Mouse (Mus musculus) liver, embryonic 11.5 days (tissue): ENCODE data around the gene 2010300C02Rik. TPM values are rescaled to one million over a fixed set of nuclear protein-coding genes. Genes with fewer than 3 reads are reported as not detected.

ENCODE experiments used
- ATAC-seq: fragments of 200-750 bp; cut with Nextera tagmentation; replicated peaks from 2 replicates; pipeline ENCODE4 v1.8.0; 2017; ENCODE audit warnings: moderate number of reproducible peaks, mild to moderate bottlenecking, moderate TSS enrichment, moderate library complexity; ENCODE audit not compliant: low FRiP score
- DNase-seq: peaks from one replicate; pipeline ENCODE4 v3.0.0-alpha.2; 2017; ENCODE audit warnings: low spot score
- H3K27ac ChIP-seq: fragments of 300-500 bp; sonication (generic); 2 replicates; pipeline ENCODE4 v1.5.1; 2014; ENCODE audit warnings: mild to moderate bottlenecking, low read depth, low read length, control low read depth
- H3K27me3 ChIP-seq: fragments of 300-500 bp; sonication (generic); replicated peaks from 2 replicates; pipeline ENCODE4 v1.6.1; 2014; ENCODE audit warnings: low read length, mixed read lengths; ENCODE audit not compliant: control insufficient read depth, insufficient read depth
- H3K36me3 ChIP-seq: fragments of 300-500 bp; sonication (generic); 2 replicates; pipeline ENCODE4 v1.6.1; 2014; ENCODE audit warnings: mild to moderate bottlenecking, low read length, moderate library complexity, mixed read lengths; ENCODE audit not compliant: control insufficient read depth, insufficient read depth
- H3K4me1 ChIP-seq: fragments of 300-500 bp; sonication (generic); replicated peaks from 2 replicates; pipeline ENCODE4 v1.6.1; 2014; ENCODE audit warnings: low read length, mixed read lengths; ENCODE audit not compliant: control insufficient read depth, insufficient read depth
- H3K4me2 ChIP-seq: fragments of 300-500 bp; sonication (generic); 2 replicates; pipeline ENCODE4 v1.6.1; 2014; ENCODE audit warnings: mild to moderate bottlenecking, control low read depth, moderate library complexity
- H3K4me3 ChIP-seq: fragments of 300-500 bp; sonication (generic); 2 replicates; pipeline ENCODE4 v1.5.1; 2014; ENCODE audit warnings: low read depth, low read length, control low read depth
- H3K9ac ChIP-seq: fragments of 300-500 bp; sonication (generic); 2 replicates; pipeline ENCODE4 v1.6.1; 2014; ENCODE audit warnings: low read depth, low read length, control low read depth
- H3K9me3 ChIP-seq: fragments of 300-500 bp; sonication (generic); 2 replicates; pipeline ENCODE4 v1.6.1; 2016; ENCODE audit warnings: low read length, inconsistent platforms, mixed read lengths; ENCODE audit not compliant: control insufficient read depth
- WGBS: fragments of 180-500 bp; shearing (Covaris S2); extraction: QIAGEN DNeasy Blood & Tissue Kit; methylation state at CpG from one replicate; pipeline ENCODE4 v1.1.7; 2014; 5-methylcytosine and 5-hydroxymethylcytosine counted together
- polyA plus RNA-seq: library from polyadenylated mRNA; unstranded; fragments of >200 nt; fragmentation: Nextera tagmentation; extraction: Ambion mirVana; gene quantifications from 2 replicates; pipeline ENCODE4 v1.2.1, GENCODE M21; 2014

The 2010300C02Rik gene
- polyA plus RNA-seq, 1 experiment from 2014 or later = 0.69 TPM

- DNase-seq (no peak), ATAC-seq (no peak)
- Histone ChIP-seq H3K9ac (no peak overlapping the region), H3K27me3 (no peaks in the 10 kb centered on the region), H3K9me3 (no peaks in the 10 kb centered on the region), H3K36me3 (no peaks in the 10 kb centered on the region), H3K4me1 (no peaks in the 10 kb centered on the region), H3K27ac (no peak overlapping the region), H3K4me2 (no peak overlapping the region), H3K4me3 (no peak overlapping the region)
- 97% methylated on average over 1 of the region's 1 CpGs for WGBS
These were observed 151.5 kb downstream of the 2010300C02Rik start for GRCm38 (mm10) chr1:37568379-37568778.

GRCm38 (mm10) chr1:37566754-37567153 is 153.1 kb downstream of the 2010300C02Rik start:
- ATAC-seq (no peak), DNase-seq (no peak)
- Histone ChIP-seq H3K4me1 (no peaks in the 10 kb centered on the region), H3K27ac (no peak overlapping the region), H3K9ac (no peak overlapping the region), H3K27me3 (no peaks in the 10 kb centered on the region), H3K9me3 (no peaks in the 10 kb centered on the region), H3K4me3 (no peak overlapping the region), H3K4me2 (no peak overlapping the region), H3K36me3 (no peaks in the 10 kb centered on the region)
- 83% methylated on average over 4 of the region's 4 CpGs for WGBS

- DNase-seq = no peak
- H3K9me3 ChIP-seq = no peaks in the 10 kb centered on the region
- no peak overlapping the region for H3K27ac ChIP-seq
- 81% methylated on average over 2 of the region's 2 CpGs for WGBS
- no peaks in the 10 kb centered on the region for H3K4me1 ChIP-seq
- H3K9ac ChIP-seq = no peak overlapping the region
- ATAC-seq = no peak
- H3K4me2 ChIP-seq = no peak overlapping the region
- H3K27me3 ChIP-seq = no peaks in the 10 kb centered on the region
- no peak overlapping the region for H3K4me3 ChIP-seq
- H3K36me3 ChIP-seq = no peaks in the 10 kb centered on the region
These were observed 153.5 kb downstream of the 2010300C02Rik start for GRCm38 (mm10) chr1:37566344-37566743.

- no peak overlapping the region for H3K27ac ChIP-seq
- no peaks in the 10 kb centered on the region for H3K27me3 ChIP-seq
- no peak overlapping the region for H3K4me3 ChIP-seq
- 69% methylated on average over 6 of the region's 6 CpGs for WGBS
- no peak overlapping the region for H3K4me2 ChIP-seq
- no peak overlapping the region for H3K9ac ChIP-seq
- DNase-seq (no peak), ATAC-seq (no peak)
- H3K9me3 ChIP-seq = no peaks in the 10 kb centered on the region
- H3K4me1 ChIP-seq = no peaks in the 10 kb centered on the region
- H3K36me3 ChIP-seq = no peaks in the 10 kb centered on the region
These were observed 154.5 kb downstream of the 2010300C02Rik start for GRCm38 (mm10) chr1:37565396-37565795.

- H3K27ac ChIP-seq = no peak overlapping the region
- H3K4me3 ChIP-seq = no peak overlapping the region
- no peak for ATAC-seq
- WGBS = 77% methylated on average over 3 of the region's 3 CpGs
- no peak overlapping the region for H3K9ac ChIP-seq
- no peaks in the 10 kb centered on the region for H3K4me1 ChIP-seq
- H3K9me3 ChIP-seq = no peaks in the 10 kb centered on the region
- H3K27me3 ChIP-seq = no peaks in the 10 kb centered on the region
- no peak overlapping the region for H3K4me2 ChIP-seq
- no peaks in the 10 kb centered on the region for H3K36me3 ChIP-seq
- no peak for DNase-seq
These were observed 157.9 kb downstream of the 2010300C02Rik start for GRCm38 (mm10) chr1:37561955-37562354.

Other genes starting within 250 kb of the 2010300C02Rik start
- 2.6 TPM in 2 replicates for gene Mgat4a, start 179.1 kb downstream of the 2010300C02Rik start, polyA plus RNA-seq
- gene Tsga10, start 146.3 kb upstream of the 2010300C02Rik start, polyA plus RNA-seq = 2.9 and 3.3 TPM in 2 replicates
- 9.6 and 11.3 TPM in 2 replicates for gene Lipt1, start 151.7 kb upstream of the 2010300C02Rik start, polyA plus RNA-seq
- gene Mitd1, start 170.3 kb upstream of the 2010300C02Rik start, polyA plus RNA-seq = 36.3 and 37.7 TPM in 2 replicates
- 288 and 300 TPM in 2 replicates for gene Mrpl30, start 170.4 kb upstream of the 2010300C02Rik start, polyA plus RNA-seq
- gene Lyg2, start 196.4 kb upstream of the 2010300C02Rik start, polyA plus RNA-seq = not detected in 2 replicates
- gene Lyg1, start 237.7 kb upstream of the 2010300C02Rik start, polyA plus RNA-seq = not detected in 2 replicates